Mouse (Mus musculus): Measurements from ENCODE around the gene Olfr702. TPM values are rescaled to one million over a fixed set of nuclear protein-coding genes. Genes with fewer than 3 reads are reported as not detected.

Olfr702 gene
- polyA plus RNA-seq, 1 experiment from 2014 or later = not detected

DNA sequence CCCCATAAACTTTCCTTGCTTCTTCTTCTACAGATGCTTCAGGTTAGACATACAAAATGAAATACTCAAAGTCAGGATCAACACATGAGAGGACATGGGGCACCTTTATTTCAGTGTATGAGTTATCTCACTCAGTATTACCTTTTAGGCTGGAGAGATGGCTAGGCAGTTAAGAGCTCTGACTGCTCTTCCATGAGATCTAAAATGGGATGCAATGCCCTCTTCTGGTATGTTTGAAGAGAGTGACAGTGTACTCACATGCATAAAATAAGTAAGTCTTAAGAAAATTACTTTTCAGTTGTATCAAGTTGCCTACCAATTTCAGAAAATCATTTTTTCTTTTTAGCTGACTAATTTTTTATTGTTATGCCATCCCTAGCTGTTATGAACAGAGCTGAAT lies 45.4 kb downstream of the Olfr702 start:
- ATAC-seq (ENCODE audit: low FRiP score) = no peak
- H3K9ac ChIP-seq (ENCODE audit: low read length) = no peak overlapping the region
- no peaks in the 10 kb centered on the region for H3K9me3 ChIP-seq (ENCODE audit: control insufficient read depth, low read length)
- no peaks in the 10 kb centered on the region for H3K27me3 ChIP-seq (ENCODE audit: control insufficient read depth, insufficient read depth, low read length)
- no peak overlapping the region for H3K4me2 ChIP-seq
- DNase-seq (ENCODE audit: low spot score, missing footprints) = no peak
- H3K27ac ChIP-seq (ENCODE audit: low read depth, low read length) = no peak overlapping the region
- no peaks in the 10 kb centered on the region for H3K4me1 ChIP-seq (ENCODE audit: control insufficient read depth, insufficient read depth, low read length)
- H3K4me3 ChIP-seq (ENCODE audit: low read depth, low read length) = no peak overlapping the region
- no peaks in the 10 kb centered on the region for H3K36me3 ChIP-seq (ENCODE audit: control insufficient read depth, insufficient read depth, low read length)

Other genes with a start within 250 kb of the Olfr702 start
- not detected in 2 replicates for gene Olfr693, start 153.3 kb downstream of the Olfr702 start, polyA plus RNA-seq (2014; fragmentation: Nextera tagmentation; extraction: Ambion mirVana)
- not detected in 2 replicates for gene Olfr694, start 142.1 kb downstream of the Olfr702 start, polyA plus RNA-seq (2014; fragmentation: Nextera tagmentation; extraction: Ambion mirVana)
- not detected in 2 replicates for gene Olfr695, start 117.5 kb downstream of the Olfr702 start, polyA plus RNA-seq (2014; fragmentation: Nextera tagmentation; extraction: Ambion mirVana)
- gene Olfr697, start 91.5 kb downstream of the Olfr702 start, polyA plus RNA-seq (2014; fragmentation: Nextera tagmentation; extraction: Ambion mirVana) = not detected in 2 replicates
- not detected in 2 replicates for gene Olfr698, start 78.5 kb downstream of the Olfr702 start, polyA plus RNA-seq (2014; fragmentation: Nextera tagmentation; extraction: Ambion mirVana)
- gene Olfr699, start 40.7 kb downstream of the Olfr702 start, polyA plus RNA-seq (2014; fragmentation: Nextera tagmentation; extraction: Ambion mirVana) = not detected in 2 replicates
- not detected in 2 replicates for gene Olfr700, start 25.1 kb downstream of the Olfr702 start, polyA plus RNA-seq (2014; fragmentation: Nextera tagmentation; extraction: Ambion mirVana)
- gene Olfr701, start 19.8 kb downstream of the Olfr702 start, polyA plus RNA-seq (2014; fragmentation: Nextera tagmentation; extraction: Ambion mirVana) = not detected in 2 replicates
- not detected in 2 replicates for gene Olfr703, start 9.5 kb upstream of the Olfr702 start, polyA plus RNA-seq (2014; fragmentation: Nextera tagmentation; extraction: Ambion mirVana)
- not detected in 2 replicates for gene Olfr704, start 29.3 kb upstream of the Olfr702 start, polyA plus RNA-seq (2014; fragmentation: Nextera tagmentation; extraction: Ambion mirVana)
- gene Olfr705, start 43.0 kb upstream of the Olfr702 start, polyA plus RNA-seq (2014; fragmentation: Nextera tagmentation; extraction: Ambion mirVana) = not detected in 2 replicates
- not detected in 2 replicates for gene Olfr706, start 54.3 kb upstream of the Olfr702 start, polyA plus RNA-seq (2014; fragmentation: Nextera tagmentation; extraction: Ambion mirVana)
- not detected in 2 replicates for gene Olfr707, start 67.3 kb upstream of the Olfr702 start, polyA plus RNA-seq (2014; fragmentation: Nextera tagmentation; extraction: Ambion mirVana)
- not detected in 2 replicates for gene Olfr1532-ps1, start 74.1 kb upstream of the Olfr702 start, polyA plus RNA-seq (2014; fragmentation: Nextera tagmentation; extraction: Ambion mirVana)
- not detected in 2 replicates for gene Olfr709-ps1, start 98.3 kb upstream of the Olfr702 start, polyA plus RNA-seq (2014; fragmentation: Nextera tagmentation; extraction: Ambion mirVana)
- not detected in 2 replicates for gene Olfr710, start 114.4 kb upstream of the Olfr702 start, polyA plus RNA-seq (2014; fragmentation: Nextera tagmentation; extraction: Ambion mirVana)
- not detected in 2 replicates for gene Olfr6, start 130.0 kb upstream of the Olfr702 start, polyA plus RNA-seq (2014; fragmentation: Nextera tagmentation; extraction: Ambion mirVana)
- gene Olfr711, start 141.6 kb upstream of the Olfr702 start, polyA plus RNA-seq (2014; fragmentation: Nextera tagmentation; extraction: Ambion mirVana) = not detected in 2 replicates
- not detected in 2 replicates for gene Olfr2, start 172.2 kb upstream of the Olfr702 start, polyA plus RNA-seq (2014; fragmentation: Nextera tagmentation; extraction: Ambion mirVana)
- gene Olfr713, start 197.3 kb upstream of the Olfr702 start, polyA plus RNA-seq (2014; fragmentation: Nextera tagmentation; extraction: Ambion mirVana) = not detected in 2 replicates
- not detected in 2 replicates for gene Olfr714, start 237.1 kb upstream of the Olfr702 start, polyA plus RNA-seq (2014; fragmentation: Nextera tagmentation; extraction: Ambion mirVana)

Data from midbrain, embryonic 11.5 days (tissue).